Mouse (Mus musculus): ENCODE data around the gene Erf. TPM values are rescaled to one million over a fixed set of nuclear protein-coding genes. Genes with fewer than 3 reads are reported as not detected.

The Erf gene
- total RNA-seq, 2 experiments from 2014 or later: 68.6 to 70.7 TPM

GRCm38 (mm10) chr7:25281734-25282601 is 31.4 kb upstream of the Erf start:
- peak; percentile 97 to 98 for DNase-seq (ENCODE audit: low spot score in 2 of 2)
- intact Hi-C loops (cut with DNase I): loop anchor here (5.0 kb wide), 1 partner anchor 35 kb away; the partner anchor contains the start of gene Megf8

GRCm38 (mm10) chr7:25281166-25281733 is 30.7 kb upstream of the Erf start:
- intact Hi-C loops (cut with DNase I): loop anchor here (5.0 kb wide), 1 partner anchor 36 kb away; the partner anchor contains the start of gene Megf8
- DNase-seq (ENCODE audit: low spot score in 2 of 2): no peak

GRCm38 (mm10) chr7:25279861-25280791 is 29.6 kb upstream of the Erf start:
- peak; percentile 49 to 69 for DNase-seq (ENCODE audit: low spot score in 2 of 2)
- intact Hi-C loops (cut with DNase I): loop anchor here (2.0 to 5.0 kb wide), 2 partner anchors 31 to 37 kb away; partner anchors contain the start of gene Megf8

- intact Hi-C loops (cut with DNase I): loop anchor here (2.0 kb wide), 1 partner anchor 30 kb away; no protein-coding TSS in a partner anchor
- DNase-seq (ENCODE audit: low spot score in 2 of 2): peak; percentile 93 to 97
Measured at GRCm38 (mm10) chr7:25279076-25279860, 28.7 kb upstream of the Erf start.

GRCm38 (mm10) chr7:25278341-25279075 is 27.9 kb upstream of the Erf start:
- DNase-seq (ENCODE audit: low spot score in 2 of 2): peak; percentile 86 to 94
- intact Hi-C loops (cut with DNase I): loop anchor here (2.0 kb wide), 1 partner anchor 30 kb away; no protein-coding TSS in a partner anchor

GRCm38 (mm10) chr7:25277998-25278340 is 27.4 kb upstream of the Erf start:
- DNase-seq (ENCODE audit: low spot score in 2 of 2): no peak
- intact Hi-C loops (cut with DNase I): loop anchor here (2.0 kb wide), 1 partner anchor 29 kb away; no protein-coding TSS in a partner anchor

GRCm38 (mm10) chr7:25277405-25277804 is 26.8 kb upstream of the Erf start:
- intact Hi-C loops (cut with DNase I): no loop called here
- DNase-seq (ENCODE audit: low spot score in 2 of 2): no peak

GRCm38 (mm10) chr7:25275555-25276298 is 25.2 kb upstream of the Erf start:
- DNase-seq (ENCODE audit: low spot score in 2 of 2): no peak
- intact Hi-C loops (cut with DNase I): no loop called here

GRCm38 (mm10) chr7:25274996-25275395 is 24.4 kb upstream of the Erf start:
- no peak for DNase-seq (ENCODE audit: low spot score in 2 of 2)
- intact Hi-C loops (cut with DNase I): no loop called here

GRCm38 (mm10) chr7:25274571-25274970 is 24.0 kb upstream of the Erf start:
- no peak for DNase-seq (ENCODE audit: low spot score in 2 of 2)
- intact Hi-C loops (cut with DNase I): no loop called here

- intact Hi-C loops (cut with DNase I): no loop called here
- DNase-seq (ENCODE audit: low spot score in 2 of 2): no peak
Measured at GRCm38 (mm10) chr7:25273259-25274241, 23.0 kb upstream of the Erf start.

- no peak for DNase-seq (ENCODE audit: low spot score in 2 of 2)
- intact Hi-C loops (cut with DNase I): no loop called here
Measured at GRCm38 (mm10) chr7:25272445-25273258, 22.1 kb upstream of the Erf start.

GRCm38 (mm10) chr7:25271651-25272444 is 21.3 kb upstream of the Erf start:
- DNase-seq (ENCODE audit: low spot score in 2 of 2): no peak
- intact Hi-C loops (cut with DNase I): no loop called here

GRCm38 (mm10) chr7:25270652-25271633 is 20.4 kb upstream of the Erf start:
- DNase-seq (ENCODE audit: low spot score in 2 of 2): no peak
- intact Hi-C loops (cut with DNase I): no loop called here

Data from left cerebral cortex, postnatal 14 days (tissue).